Mouse (Mus musculus): Measurements from ENCODE around the gene Zfp983.
"Not testable (repeated sequence)": the region's sequence is repeated elsewhere in the genome, so short reads cannot be mapped to it uniquely, and the experiment has no call there.

DNA sequence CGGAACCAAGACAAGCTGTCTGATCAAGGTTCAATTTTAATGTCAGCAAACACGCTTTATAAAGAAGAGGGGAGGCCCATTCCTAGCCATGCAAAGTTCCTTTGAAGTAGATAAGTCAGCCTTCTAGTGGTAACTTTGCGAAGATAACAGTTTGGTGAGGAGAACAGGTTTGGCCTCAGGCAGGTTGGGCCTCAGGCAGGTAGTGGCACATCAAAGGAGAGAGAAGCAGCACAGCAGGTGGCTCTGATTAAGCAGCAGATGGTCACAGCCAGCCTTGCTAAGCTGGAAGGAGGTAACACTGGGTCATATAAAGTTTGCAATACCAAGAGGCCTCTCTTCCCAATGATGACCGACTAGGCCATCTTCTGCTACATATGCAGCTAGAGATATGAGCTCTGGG is 14.7 kb upstream of the Zfp983 start:
- TF ChIP-seq GATA1, TAL1 (IDR thresholded peaks at IDR 0.05; ENCODE audit: low read length): not testable (repeated sequence)
